Mouse (Mus musculus) intestine, embryonic 15.5 days (tissue): ENCODE measurements at regions not wholly inside any gene's neighbourhood (a gene's known extent, or its start where the extent isn't known, plus 50 kb on each side); places are given as distances from the start of the nearest gene placed in this dataset.

Experiments
- ATAC-seq: fragments of 200-750 bp; cut with Nextera tagmentation; 2 replicates; pipeline ENCODE4 v1.8.0; 2017; ENCODE audit warnings: moderate TSS enrichment, moderate library complexity
- H3K27ac ChIP-seq: fragments of 300-500 bp; sonication (generic); 2 replicates; pipeline ENCODE4 v1.5.1; 2015; ENCODE audit warnings: mild to moderate bottlenecking, inconsistent platforms
- H3K27me3 ChIP-seq: fragments of 300-500 bp; sonication (generic); replicated peaks from 2 replicates; pipeline ENCODE4 v1.6.1; 2015; ENCODE audit warnings: inconsistent platforms
- H3K36me3 ChIP-seq: fragments of 300-500 bp; sonication (generic); 2 replicates; pipeline ENCODE4 v1.6.1; 2015; ENCODE audit warnings: inconsistent platforms
- H3K4me1 ChIP-seq: fragments of 300-500 bp; sonication (generic); replicated peaks from 2 replicates; pipeline ENCODE4 v1.6.1; 2015; ENCODE audit warnings: inconsistent platforms
- H3K4me2 ChIP-seq: fragments of 300-500 bp; sonication (generic); replicated peaks from 2 replicates; pipeline ENCODE4 v1.6.1; 2015; ENCODE audit warnings: mild to moderate bottlenecking, inconsistent platforms
- H3K4me3 ChIP-seq: fragments of 300-500 bp; sonication (generic); replicated peaks from 2 replicates; pipeline ENCODE4 v1.5.1; 2015; ENCODE audit warnings: inconsistent platforms
- H3K9ac ChIP-seq: fragments of 300-500 bp; sonication (generic); 2 replicates; pipeline ENCODE4 v1.6.1; 2015; ENCODE audit warnings: inconsistent platforms
- H3K9me3 ChIP-seq: fragments of 300-500 bp; sonication (generic); 2 replicates; pipeline ENCODE4 v1.6.1; 2016; ENCODE audit warnings: inconsistent platforms
- WGBS: fragments of 180-500 bp; shearing (Covaris S2); methylation state at CpG from one replicate; pipeline ENCODE4 v1.1.7; 2015; 5-methylcytosine and 5-hydroxymethylcytosine counted together

GRCm38 (mm10) chr1:13424524-13424923 lies 2010.6 kb downstream of the A830018L16Rik start:
- Histone ChIP-seq H3K27ac (no peak overlapping the region), H3K27me3 (no peaks in the 10 kb centered on the region)
- no peak for ATAC-seq

GRCm38 (mm10) chr1:13425601-13426327 lies 2011.9 kb downstream of the A830018L16Rik start:
- WGBS = 26% methylated on average over 8 of the region's 9 CpGs
- Histone ChIP-seq H3K4me1 (0 out of 2 replicates have a peak, but pooled peaks cover 10% of the 10 kb centered on the region), H3K27ac (no peak overlapping the region), H3K36me3 (no peaks in the 10 kb centered on the region), H3K4me3 (peak overlapping the region; percentile 35), H3K4me2 (peak overlapping the region; percentile 57), H3K27me3 (no peaks in the 10 kb centered on the region), H3K9ac (no peak overlapping the region), H3K9me3 (no peaks in the 10 kb centered on the region)
- ATAC-seq = 0 out of 2 replicates have a peak, but pooled peaks have one; percentile 13

More at GRCm38 (mm10) chr1:13424524-13424923, 2010.6 kb downstream of the A830018L16Rik start:
- Histone ChIP-seq H3K9ac (no peak overlapping the region), H3K4me1 (0 out of 2 replicates have a peak, but pooled peaks cover 10% of the 10 kb centered on the region), H3K4me3 (no peak overlapping the region), H3K4me2 (no peak overlapping the region), H3K9me3 (no peaks in the 10 kb centered on the region), H3K36me3 (no peaks in the 10 kb centered on the region)

- no peaks in the 10 kb centered on the region for H3K36me3 ChIP-seq
- 9% methylated on average over 28 of the region's 30 CpGs for WGBS
These were observed 2012.6 kb downstream of the A830018L16Rik start for GRCm38 (mm10) chr1:13426328-13427067.

GRCm38 (mm10) chr1:13427068-13427434 lies 2013.1 kb downstream of the A830018L16Rik start:
- no peaks in the 10 kb centered on the region for H3K9me3 ChIP-seq
- no peak overlapping the region; the same call in 1 of the 2 replicates for H3K27ac ChIP-seq
- H3K4me3 ChIP-seq = peak overlapping the region; percentile 35; the same call in 1 of the 2 replicates
- H3K9ac ChIP-seq = no peak overlapping the region
- H3K27me3 ChIP-seq = no peaks in the 10 kb centered on the region
- 63% methylated on average over 5 of the region's 5 CpGs for WGBS
- no peaks in the 10 kb centered on the region for H3K36me3 ChIP-seq
- peak overlapping the region; percentile 57 for H3K4me2 ChIP-seq
- peak; percentile 27; the same call in 1 of the 2 replicates for ATAC-seq
- H3K4me1 ChIP-seq = 0 out of 2 replicates have a peak, but pooled peaks cover 10% of the 10 kb centered on the region

More at GRCm38 (mm10) chr1:13426328-13427067, 2012.6 kb downstream of the A830018L16Rik start:
- peak; percentile 92 for ATAC-seq
- Histone ChIP-seq H3K9ac (peak overlapping the region; percentile 20; the same call in 1 of the 2 replicates), H3K4me3 (peak overlapping the region; percentile 35), H3K9me3 (no peaks in the 10 kb centered on the region), H3K4me1 (0 out of 2 replicates have a peak, but pooled peaks cover 10% of the 10 kb centered on the region), H3K4me2 (peak overlapping the region; percentile 57), H3K27me3 (no peaks in the 10 kb centered on the region), H3K27ac (peak overlapping the region; percentile 38)

GRCm38 (mm10) chr1:13427501-13428207 lies 2013.7 kb downstream of the A830018L16Rik start:
- 59% methylated on average over 11 of the region's 11 CpGs for whole genome bisulfite sequencing
- no peaks in the 10 kb centered on the region for H3K36me3 ChIP-seq
- H3K27ac ChIP-seq = peak overlapping the region; percentile 13; the same call in 1 of the 2 replicates
- no peak overlapping the region for H3K4me3 ChIP-seq
- no peaks in the 10 kb centered on the region for H3K27me3 ChIP-seq
- no peaks in the 10 kb centered on the region for H3K9me3 ChIP-seq
- ATAC-seq = peak; percentile 34; the same call in 1 of the 2 replicates
- H3K4me1 ChIP-seq = 0 out of 2 replicates have a peak, but pooled peaks cover 10% of the 10 kb centered on the region
- no peak overlapping the region for H3K4me2 ChIP-seq
- H3K9ac ChIP-seq = no peak overlapping the region

GRCm38 (mm10) chr1:13437747-13438394 lies 2024.0 kb downstream of the A830018L16Rik start:
- Histone ChIP-seq H3K4me2 (no peak overlapping the region), H3K9me3 (no peaks in the 10 kb centered on the region), H3K36me3 (no peaks in the 10 kb centered on the region), H3K27ac (no peak overlapping the region), H3K4me1 (no peaks in the 10 kb centered on the region), H3K4me3 (no peak overlapping the region), H3K27me3 (no peaks in the 10 kb centered on the region), H3K9ac (no peak overlapping the region)
- WGBS = 66% methylated on average over 6 of the region's 6 CpGs
- ATAC-seq = no peak

- H3K36me3 ChIP-seq = no peaks in the 10 kb centered on the region
- no peaks in the 10 kb centered on the region for H3K9me3 ChIP-seq
- no peaks in the 10 kb centered on the region for H3K4me1 ChIP-seq
- no peak overlapping the region for H3K4me3 ChIP-seq
- WGBS = 57% methylated on average over 6 of the region's 6 CpGs
- H3K9ac ChIP-seq = no peak overlapping the region
- H3K4me2 ChIP-seq = no peak overlapping the region
- no peaks in the 10 kb centered on the region for H3K27me3 ChIP-seq
- no peak for ATAC-seq
- H3K27ac ChIP-seq = no peak overlapping the region
These were observed 2028.5 kb downstream of the A830018L16Rik start for GRCm38 (mm10) chr1:13442366-13442765.

DNA sequence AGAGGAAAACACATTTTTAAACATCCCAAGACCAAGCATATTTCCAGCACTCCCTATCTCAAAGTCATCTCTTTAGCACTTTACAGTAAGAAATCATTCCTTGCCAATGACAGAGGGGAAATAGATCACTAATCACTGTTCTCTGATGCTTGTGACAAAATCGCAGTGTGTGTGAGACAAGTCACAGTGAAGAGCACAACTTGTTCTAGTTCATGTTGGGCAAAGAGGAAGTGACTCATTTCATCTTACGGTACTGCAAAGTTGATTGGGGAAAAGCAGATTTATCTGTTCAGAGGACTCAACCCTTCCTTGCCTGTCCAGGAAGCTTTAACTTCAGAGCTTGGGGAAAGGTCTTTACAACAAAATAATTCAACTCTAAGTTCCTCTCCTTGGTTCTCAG lies 2040.6 kb downstream of the A830018L16Rik start:
- no peak overlapping the region for H3K4me2 ChIP-seq

GRCm38 (mm10) chr1:13455572-13455971 lies 2041.7 kb downstream of the A830018L16Rik start:
- no peaks in the 10 kb centered on the region for H3K9me3 ChIP-seq
- H3K36me3 ChIP-seq = no peaks in the 10 kb centered on the region
- no peak overlapping the region for H3K9ac ChIP-seq
- no peak overlapping the region for H3K27ac ChIP-seq
- WGBS = 91% methylated on average over 3 of the region's 3 CpGs
- ATAC-seq = no peak
- no peak overlapping the region for H3K4me3 ChIP-seq
- H3K27me3 ChIP-seq = no peaks in the 10 kb centered on the region
- H3K4me1 ChIP-seq = no peaks in the 10 kb centered on the region
- H3K4me2 ChIP-seq = no peak overlapping the region

More for the DNA sequence above, 2040.6 kb downstream of the A830018L16Rik start:
- no peaks in the 10 kb centered on the region for H3K9me3 ChIP-seq
- H3K4me3 ChIP-seq = no peak overlapping the region
- H3K4me1 ChIP-seq = no peaks in the 10 kb centered on the region
- H3K27me3 ChIP-seq = no peaks in the 10 kb centered on the region
- H3K36me3 ChIP-seq = no peaks in the 10 kb centered on the region
- H3K27ac ChIP-seq = no peak overlapping the region
- no peak for ATAC-seq
- WGBS = 71% methylated on average over 2 of the region's 2 CpGs
- H3K9ac ChIP-seq = no peak overlapping the region

- no peaks in the 10 kb centered on the region for H3K36me3 ChIP-seq
- no peak overlapping the region for H3K27ac ChIP-seq
- H3K9ac ChIP-seq = no peak overlapping the region
- 88% methylated on average over 1 of the region's 1 CpGs for WGBS
- no peaks in the 10 kb centered on the region for H3K27me3 ChIP-seq
- no peak overlapping the region for H3K4me2 ChIP-seq
- no peaks in the 10 kb centered on the region for H3K9me3 ChIP-seq
- H3K4me1 ChIP-seq = no peaks in the 10 kb centered on the region
- H3K4me3 ChIP-seq = no peak overlapping the region
- ATAC-seq = no peak
These were observed 2050.4 kb downstream of the A830018L16Rik start for GRCm38 (mm10) chr1:13464311-13464710.

- WGBS = 82% methylated on average over 6 of the region's 6 CpGs
- H3K9ac ChIP-seq = no peak overlapping the region
These were observed 2053.3 kb downstream of the A830018L16Rik start for GRCm38 (mm10) chr1:13467174-13467573.

More at GRCm38 (mm10) chr1:13467174-13467573, 2053.3 kb downstream of the A830018L16Rik start:
- Histone ChIP-seq H3K4me3 (no peak overlapping the region), H3K4me1 (no peaks in the 10 kb centered on the region), H3K4me2 (no peak overlapping the region), H3K27ac (no peak overlapping the region), H3K27me3 (no peaks in the 10 kb centered on the region), H3K36me3 (no peaks in the 10 kb centered on the region), H3K9me3 (no peaks in the 10 kb centered on the region)
- ATAC-seq = no peak
